Mouse (Mus musculus) urinary bladder, postnatal 36 days (tissue): ENCODE data around the gene Spata2l.
A peak's percentile ranks its signal among the peaks of the same experiment; 100 is the strongest.
"Not testable (repeated sequence)": the region's sequence is repeated elsewhere in the genome, so short reads cannot be mapped to it uniquely, and the experiment has no call there.

Experiments used
- DNase-seq, 2 experiments: peaks; one replicate each; pipeline ENCODE4 v3.0.0; 2022; ENCODE audit warnings: low spot score in 2 of 2, mixed read lengths in 1 of 2

Gene Spata2l

GRCm38 (mm10) chr8:123235520-123236497 is at the start of gene Spata2l:
TSS of gene Spata2l (minus strand) at chr8:123236233.
- DNase-seq: peak; percentile 84 to 89

DNA sequence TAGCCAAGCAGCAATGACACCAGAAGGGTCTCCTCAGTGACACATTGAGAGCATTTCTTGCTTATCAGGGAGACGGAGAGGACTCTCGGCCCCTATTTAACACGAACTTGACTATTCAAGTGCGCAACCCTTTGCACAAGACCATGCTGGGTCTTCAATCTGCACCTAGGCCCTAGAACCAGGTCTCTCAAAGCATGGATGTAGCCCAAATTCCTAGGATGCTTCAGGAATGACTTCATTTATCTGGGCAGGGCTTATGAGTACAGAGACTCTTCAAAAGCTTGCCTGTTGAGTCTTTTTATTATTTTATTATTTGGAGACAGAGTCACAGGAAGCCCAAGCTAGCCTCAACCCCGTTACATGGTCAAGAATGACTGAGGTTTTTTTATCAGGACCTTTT is 48.5 kb upstream of the Spata2l start:
- DNase-seq: no peak

- no peak for DNase-seq
Measured at GRCm38 (mm10) chr8:123283991-123284390, 48.0 kb upstream of the Spata2l start.

DNA sequence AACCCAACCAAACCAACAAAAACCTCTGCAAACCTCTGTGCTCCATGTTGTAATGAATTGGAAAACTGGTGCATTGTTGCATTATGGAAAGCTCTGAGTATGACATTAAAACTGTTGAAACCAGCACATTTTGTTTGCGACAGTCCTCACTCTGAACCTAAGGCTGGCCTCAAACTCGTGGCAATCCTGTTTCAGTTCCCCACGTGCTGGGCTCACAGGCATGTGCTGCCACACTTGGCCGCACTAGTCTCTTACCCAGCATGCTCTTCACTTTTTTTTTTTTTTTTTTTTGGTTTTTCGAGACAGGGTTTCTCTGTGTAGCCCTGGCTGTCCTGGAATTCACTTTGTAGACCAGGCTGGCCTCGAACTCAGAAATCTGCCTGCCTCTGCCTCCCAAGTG is 47.0 kb upstream of the Spata2l start:
- DNase-seq: not testable (repeated sequence)

GRCm38 (mm10) chr8:123280302-123281094 is 44.5 kb upstream of the Spata2l start:
- DNase-seq: no peak

DNA sequence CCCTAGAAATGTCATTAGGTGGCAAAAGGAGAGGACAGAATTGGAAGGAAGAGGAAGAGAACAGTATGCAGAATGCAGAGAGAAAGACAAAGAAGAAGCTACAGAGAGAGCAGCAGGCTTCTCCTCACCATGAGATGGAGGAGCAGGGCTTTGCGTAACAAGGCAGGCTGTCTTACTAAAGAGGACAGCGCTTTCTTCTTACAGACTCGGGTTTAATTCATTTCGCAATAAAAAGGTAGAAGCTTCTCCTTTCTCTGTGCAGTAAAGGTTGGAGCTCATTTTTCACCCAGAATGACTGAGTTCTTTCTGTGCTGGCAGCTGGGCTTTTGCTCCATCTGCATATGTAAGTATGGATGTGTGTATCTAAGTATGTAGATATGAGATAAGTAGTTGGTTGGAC is 43.8 kb upstream of the Spata2l start:
- no peak for DNase-seq

GRCm38 (mm10) chr8:123278445-123278844 is 42.4 kb upstream of the Spata2l start:
- no peak for DNase-seq

GRCm38 (mm10) chr8:123275096-123275495 is 39.1 kb upstream of the Spata2l start:
- no peak for DNase-seq

GRCm38 (mm10) chr8:123274447-123274846 is 38.4 kb upstream of the Spata2l start:
- DNase-seq: no peak

GRCm38 (mm10) chr8:123271901-123272300 is 35.9 kb upstream of the Spata2l start:
- DNase-seq: no peak

DNA sequence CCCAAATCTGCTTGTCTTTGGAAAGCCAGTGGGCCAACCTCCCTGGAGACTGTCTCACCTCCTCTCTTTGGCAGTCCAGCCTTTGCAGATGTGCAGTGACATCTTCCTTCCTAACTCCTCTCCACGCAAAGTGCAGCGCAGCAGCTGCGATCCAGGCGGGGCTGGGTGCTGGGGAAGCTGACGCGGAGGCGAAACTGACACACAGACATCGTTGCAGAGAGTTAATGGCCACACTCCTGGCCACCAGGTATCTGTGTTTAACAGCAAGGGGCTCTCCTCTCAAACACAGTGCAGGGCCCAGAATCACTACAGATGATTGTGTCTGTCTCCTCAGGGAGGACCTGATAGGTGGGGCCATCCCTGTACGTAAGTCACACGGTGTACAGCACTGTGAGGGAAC is 35.1 kb upstream of the Spata2l start:
- DNase-seq: no peak

DNA sequence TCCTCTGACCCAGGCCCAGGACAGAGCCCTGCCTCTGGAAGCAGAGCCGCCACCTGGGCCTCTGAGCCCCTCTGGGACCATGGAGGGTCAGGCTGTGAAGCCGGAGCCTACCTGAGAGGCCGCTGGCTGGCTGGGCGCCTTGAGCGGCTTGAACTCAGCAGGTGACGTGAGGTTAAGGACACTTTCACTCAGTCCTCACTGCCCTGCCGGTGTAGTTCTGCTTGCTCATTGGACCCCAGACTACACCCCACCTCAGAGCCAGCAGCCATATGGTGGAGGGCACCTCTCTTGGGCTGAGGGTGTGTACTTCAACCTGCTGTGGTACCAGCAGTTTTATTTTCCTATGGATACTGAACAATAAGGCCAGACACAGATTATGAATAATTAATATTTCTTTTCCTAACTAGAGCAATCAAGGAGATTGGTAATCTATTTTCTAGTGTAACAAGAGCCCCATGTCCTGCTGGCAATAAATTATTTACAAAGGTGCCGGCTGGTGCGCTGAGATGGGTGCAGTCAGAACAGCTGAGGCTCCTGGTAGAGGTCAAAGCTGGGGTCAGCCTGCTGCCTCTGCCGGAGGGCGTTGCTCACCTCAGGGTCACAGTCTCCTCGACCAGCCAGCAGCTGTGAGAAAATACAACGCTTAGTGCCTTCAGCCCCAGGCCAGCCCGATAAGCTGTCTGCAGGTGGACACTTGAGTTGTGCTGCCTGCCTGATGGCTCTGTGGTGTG is 32.1 kb upstream of the Spata2l start:
- DNase-seq: no peak

- DNase-seq: not testable (repeated sequence)
Measured at GRCm38 (mm10) chr8:123257593-123257992, 21.6 kb upstream of the Spata2l start.

DNA sequence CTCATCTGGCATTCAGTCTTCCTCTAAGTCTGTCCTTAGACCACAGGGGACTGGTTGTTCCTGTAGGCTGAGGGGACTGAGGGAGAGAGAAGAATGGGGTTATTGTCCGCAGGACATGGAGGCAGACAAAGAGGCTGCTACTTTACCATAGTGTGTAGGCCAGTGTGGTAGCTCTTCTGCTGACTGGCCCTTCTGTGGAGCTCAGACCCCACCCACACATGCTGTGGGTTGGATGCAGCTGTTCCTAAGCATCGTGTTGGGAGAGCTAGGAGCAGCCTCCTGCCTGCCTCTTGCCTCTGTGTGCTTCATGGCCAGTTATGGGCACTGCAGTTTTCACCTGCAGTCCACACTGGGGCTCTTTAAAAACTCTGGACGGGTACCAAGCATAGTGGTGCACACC is 21.1 kb upstream of the Spata2l start:
- DNase-seq: no peak

- DNase-seq: no peak
Measured at GRCm38 (mm10) chr8:123255170-123255569, 19.1 kb upstream of the Spata2l start.

- peak; percentile 77 to 84 for DNase-seq
Measured at GRCm38 (mm10) chr8:123254099-123254885, 18.3 kb upstream of the Spata2l start, which contains the start of the genes Zfp276 and Vps9d1. TSS of gene Zfp276 (plus strand) at chr8:123254195. TSS of gene Vps9d1 (minus strand) at chr8:123254348.

DNA sequence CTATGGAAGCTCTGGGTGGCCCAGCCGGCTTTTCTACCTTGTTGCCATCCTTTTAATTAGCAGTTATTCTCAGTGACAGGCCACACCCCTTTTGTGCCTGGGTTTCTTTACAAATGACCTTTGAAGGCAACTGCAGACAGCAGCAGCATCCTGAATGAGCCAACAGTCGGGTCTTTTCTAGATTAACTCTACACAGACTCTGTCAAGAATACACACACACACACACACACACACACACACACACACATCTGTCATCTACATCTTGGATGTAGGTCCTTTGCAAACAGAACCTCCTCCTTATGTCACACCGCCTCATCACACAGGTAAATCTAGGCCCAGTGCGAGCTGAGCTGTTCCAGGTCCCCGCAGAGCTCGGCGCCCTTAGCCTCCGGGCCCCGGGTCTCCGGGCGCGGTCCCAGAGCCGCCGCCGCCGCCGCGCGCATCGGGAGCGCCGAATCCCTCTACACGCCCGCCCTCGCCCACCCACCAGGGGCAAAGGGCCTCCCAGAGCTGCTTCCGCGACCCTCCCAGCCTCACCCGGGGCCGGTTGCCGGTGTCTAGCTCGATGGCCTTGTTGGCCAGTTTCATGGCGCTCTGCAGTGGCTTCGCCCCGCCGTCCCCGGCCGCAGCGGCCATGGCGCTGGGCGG is 17.5 kb upstream of the Spata2l start:
- DNase-seq: no peak

DNA sequence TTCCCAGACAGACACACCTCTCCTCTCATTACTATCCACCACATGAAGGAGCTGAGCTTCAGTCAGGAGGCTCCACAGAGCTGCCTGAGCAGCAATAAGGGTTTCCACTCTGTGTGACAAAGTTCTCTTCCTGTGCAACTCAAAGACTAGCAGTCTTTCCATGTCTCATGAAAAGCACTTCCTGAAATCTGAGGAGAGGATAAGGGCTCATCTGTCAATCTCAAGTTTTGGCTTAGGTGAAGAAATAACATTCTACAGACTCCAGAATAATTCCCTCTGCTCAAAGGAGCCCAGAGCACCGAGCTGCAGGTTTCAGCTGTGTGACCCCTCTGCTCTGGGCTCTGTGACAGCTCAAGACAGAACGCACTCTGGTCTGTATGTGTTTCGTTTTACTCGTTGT is 16.9 kb upstream of the Spata2l start:
- DNase-seq: no peak

- no peak for DNase-seq
Measured at GRCm38 (mm10) chr8:123250940-123251339, 14.9 kb upstream of the Spata2l start.

DNA sequence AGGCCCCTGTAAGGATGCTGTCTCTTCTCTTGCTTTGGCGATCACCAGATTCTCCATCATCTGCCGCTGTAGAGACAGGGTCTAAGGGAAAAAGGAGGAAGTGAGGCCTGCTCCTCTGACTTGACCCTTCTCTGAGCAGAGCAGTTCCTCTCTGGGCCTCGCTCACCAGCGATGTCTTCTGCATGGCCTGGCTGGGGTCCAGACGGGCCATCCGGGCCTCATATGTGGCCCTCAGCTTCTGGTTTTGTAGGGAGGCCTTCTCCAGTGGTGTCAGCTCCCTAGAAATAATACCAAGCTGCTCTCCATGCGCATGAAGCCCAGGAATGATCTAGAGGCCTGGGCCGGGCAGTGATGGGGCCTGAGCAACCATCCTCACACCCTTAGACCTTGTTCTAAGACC is 12.6 kb upstream of the Spata2l start:
- DNase-seq: no peak
